Mouse (Mus musculus): Measurements from ENCODE around the gene Olfr1191-ps1. TPM values are rescaled to one million over a fixed set of nuclear protein-coding genes. Genes with fewer than 3 reads are reported as not detected.
"Not testable (repeated sequence)": the region's sequence is repeated elsewhere in the genome, so short reads cannot be mapped to it uniquely, and the experiment has no call there.

The Olfr1191-ps1 gene
- polyA plus RNA-seq (2016; fragmentation: Nextera tagmentation; extraction: Ambion mirVana), result not detected in 2 replicates

DNA sequence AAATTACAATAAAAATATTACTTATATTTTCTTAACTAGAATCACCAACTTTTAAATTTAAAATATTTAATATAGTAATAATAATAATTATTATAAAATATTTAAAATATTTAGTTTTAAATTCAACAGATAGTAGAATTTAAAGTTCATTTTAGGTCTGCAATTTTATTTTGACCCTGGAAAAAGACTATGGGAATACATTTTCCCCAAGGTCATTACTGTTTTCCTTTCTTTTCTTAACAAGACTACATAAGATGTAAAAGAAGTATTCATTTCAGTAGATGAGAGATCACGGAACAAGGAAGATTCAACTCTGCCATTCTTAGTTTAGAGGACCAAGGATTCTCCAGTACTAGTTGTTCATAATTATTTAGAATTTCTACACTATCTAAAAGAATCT lies at the start of gene Olfr1191-ps1:
Olfr1191-ps1 (plus strand) TSS at position 301 of the 400 bp plus-strand sequence.
- H3K4me3 ChIP-seq; H3K9me3 ChIP-seq (replicated peaks); H3K9ac ChIP-seq; H3K27ac ChIP-seq; H3K4me2 ChIP-seq; ATAC-seq; H3K36me3 ChIP-seq; H3K4me1 ChIP-seq; H3K27me3 ChIP-seq (replicated peaks): not testable (repeated sequence)
- 61% methylated on average over 1 of the region's 1 CpGs for WGBS (ENCODE audit: insufficient replicate concordance)

- no peaks in the 10 kb centered on the region for H3K9me3 ChIP-seq (replicated peaks)
- H3K4me1 ChIP-seq, result no peaks in the 10 kb centered on the region
- no peak within 1 kb of the TSS for H3K27ac ChIP-seq
- H3K36me3 ChIP-seq, result no peaks in the 10 kb centered on the region
- H3K4me3 ChIP-seq, result no peak within 1 kb of the TSS
- H3K4me2 ChIP-seq, result no peak within 1 kb of the TSS
- WGBS (ENCODE audit: insufficient replicate concordance), result 41% methylated on average over 1 of the region's 1 CpGs
- H3K9ac ChIP-seq, result no peak within 1 kb of the TSS
- no peak for ATAC-seq
- no peaks in the 10 kb centered on the region for H3K27me3 ChIP-seq (replicated peaks)
Measured at GRCm38 (mm10) chr2:88648209-88648608, 7.9 kb downstream of the Olfr1191-ps1 start, which contains the start of gene Olfr1192-ps1. TSS of gene Olfr1192-ps1 (plus strand) at chr2:88648509.

DNA sequence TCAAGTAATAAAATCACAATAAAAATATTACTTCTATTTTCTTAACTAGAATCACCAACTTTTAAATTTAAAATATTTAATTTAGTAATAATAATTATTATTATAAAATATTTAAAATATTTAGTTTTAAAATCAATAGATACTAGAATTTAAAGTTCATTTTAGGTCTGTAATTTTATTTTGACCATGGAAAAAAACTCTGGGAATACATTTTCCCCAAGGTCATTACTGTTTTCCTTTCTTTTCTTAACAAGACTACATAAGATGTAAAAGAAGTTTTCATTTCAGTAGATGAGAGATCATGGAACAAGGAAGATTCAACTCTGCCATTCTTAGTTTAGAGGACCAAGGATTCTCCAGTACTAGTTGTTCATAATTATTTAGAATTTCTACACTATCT lies 35.0 kb downstream of the Olfr1191-ps1 start, which contains the start of gene Olfr1193:
Olfr1193 (plus strand) TSS at position 301 of the 400 bp plus-strand sequence.
- not testable (repeated sequence) for H3K9ac ChIP-seq; ATAC-seq; H3K36me3 ChIP-seq; H3K9me3 ChIP-seq (replicated peaks); H3K4me1 ChIP-seq; H3K4me2 ChIP-seq; H3K27me3 ChIP-seq (replicated peaks); H3K4me3 ChIP-seq; H3K27ac ChIP-seq

DNA sequence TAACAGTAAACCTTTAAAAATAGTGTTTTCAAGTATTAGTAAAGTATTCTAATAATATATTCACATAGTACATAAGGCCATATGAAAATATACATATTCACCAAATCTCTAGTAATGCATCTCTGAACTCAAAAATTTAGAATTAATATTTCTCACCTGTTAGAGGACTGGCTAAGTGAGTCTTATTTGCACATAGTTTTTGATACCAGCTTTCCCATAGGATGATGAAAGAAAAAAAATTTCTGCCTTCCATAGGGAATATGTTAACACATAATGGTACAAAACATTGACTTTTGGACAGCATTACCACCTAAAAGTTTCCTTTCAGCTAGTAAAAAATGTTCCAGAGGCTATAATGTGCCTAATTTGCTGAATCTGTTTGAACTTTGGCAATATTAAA lies 48.7 kb downstream of the Olfr1191-ps1 start, which contains the start of gene Olfr1195:
Olfr1195 (minus strand) TSS at position 101 of the 400 bp plus-strand sequence.
- H3K4me2 ChIP-seq, result no peak within 1 kb of the TSS
- no peaks in the 10 kb centered on the region for H3K36me3 ChIP-seq
- no peaks in the 10 kb centered on the region for H3K9me3 ChIP-seq (replicated peaks)
- no peak within 1 kb of the TSS for H3K27ac ChIP-seq
- H3K9ac ChIP-seq, result no peak within 1 kb of the TSS
- H3K4me1 ChIP-seq, result no peaks in the 10 kb centered on the region
- no peak for ATAC-seq
- no peak within 1 kb of the TSS for H3K4me3 ChIP-seq
- no peaks in the 10 kb centered on the region for H3K27me3 ChIP-seq (replicated peaks)

Other genes starting within 250 kb of the Olfr1191-ps1 start
- not detected in 2 replicates for gene Olfr1179, start 234.1 kb upstream of the Olfr1191-ps1 start, polyA plus RNA-seq (2016; fragmentation: Nextera tagmentation; extraction: Ambion mirVana)
- gene Olfr1180, start 221.4 kb upstream of the Olfr1191-ps1 start, polyA plus RNA-seq (2016; fragmentation: Nextera tagmentation; extraction: Ambion mirVana), result not detected in 2 replicates
- not detected in 2 replicates for gene Olfr1181, start 214.4 kb upstream of the Olfr1191-ps1 start, polyA plus RNA-seq (2016; fragmentation: Nextera tagmentation; extraction: Ambion mirVana)
- gene Gm13757, start 191.4 kb upstream of the Olfr1191-ps1 start, polyA plus RNA-seq (2016; fragmentation: Nextera tagmentation; extraction: Ambion mirVana), result not detected in 2 replicates
- not detected in 2 replicates for gene Olfr1183, start 185.7 kb upstream of the Olfr1191-ps1 start, polyA plus RNA-seq (2016; fragmentation: Nextera tagmentation; extraction: Ambion mirVana)
- not detected in 2 replicates for gene Olfr1184, start 156.9 kb upstream of the Olfr1191-ps1 start, polyA plus RNA-seq (2016; fragmentation: Nextera tagmentation; extraction: Ambion mirVana)
- not detected in 2 replicates for gene Olfr1185-ps1, start 147.2 kb upstream of the Olfr1191-ps1 start, polyA plus RNA-seq (2016; fragmentation: Nextera tagmentation; extraction: Ambion mirVana)
- gene Olfr1186, start 122.0 kb upstream of the Olfr1191-ps1 start, polyA plus RNA-seq (2016; fragmentation: Nextera tagmentation; extraction: Ambion mirVana), result not detected in 2 replicates
- not detected in 2 replicates for gene Olfr1188, start 83.6 kb upstream of the Olfr1191-ps1 start, polyA plus RNA-seq (2016; fragmentation: Nextera tagmentation; extraction: Ambion mirVana)
- gene Olfr1189, start 54.1 kb upstream of the Olfr1191-ps1 start, polyA plus RNA-seq (2016; fragmentation: Nextera tagmentation; extraction: Ambion mirVana), result not detected in 2 replicates
- not detected in 2 replicates for gene Olfr1192-ps1, start 8.0 kb downstream of the Olfr1191-ps1 start, polyA plus RNA-seq (2016; fragmentation: Nextera tagmentation; extraction: Ambion mirVana)
- gene Olfr1193, start 35.1 kb downstream of the Olfr1191-ps1 start, polyA plus RNA-seq (2016; fragmentation: Nextera tagmentation; extraction: Ambion mirVana), result not detected in 2 replicates
- not detected in 2 replicates for gene Olfr1195, start 48.6 kb downstream of the Olfr1191-ps1 start, polyA plus RNA-seq (2016; fragmentation: Nextera tagmentation; extraction: Ambion mirVana)
- not detected in 2 replicates for gene Olfr1196, start 64.1 kb downstream of the Olfr1191-ps1 start, polyA plus RNA-seq (2016; fragmentation: Nextera tagmentation; extraction: Ambion mirVana)
- gene Olfr1197, start 91.8 kb downstream of the Olfr1191-ps1 start, polyA plus RNA-seq (2016; fragmentation: Nextera tagmentation; extraction: Ambion mirVana), result not detected in 2 replicates
- not detected in 2 replicates for gene Olfr1198, start 110.8 kb downstream of the Olfr1191-ps1 start, polyA plus RNA-seq (2016; fragmentation: Nextera tagmentation; extraction: Ambion mirVana)
- gene Olfr1199, start 119.9 kb downstream of the Olfr1191-ps1 start, polyA plus RNA-seq (2016; fragmentation: Nextera tagmentation; extraction: Ambion mirVana), result not detected in 2 replicates
- not detected in 2 replicates for gene Olfr1200, start 129.9 kb downstream of the Olfr1191-ps1 start, polyA plus RNA-seq (2016; fragmentation: Nextera tagmentation; extraction: Ambion mirVana)
- gene Olfr1201, start 152.5 kb downstream of the Olfr1191-ps1 start, polyA plus RNA-seq (2016; fragmentation: Nextera tagmentation; extraction: Ambion mirVana), result not detected in 2 replicates
- not detected in 2 replicates for gene Olfr1202, start 174.0 kb downstream of the Olfr1191-ps1 start, polyA plus RNA-seq (2016; fragmentation: Nextera tagmentation; extraction: Ambion mirVana)
- not detected in 2 replicates for gene Olfr1205, start 189.2 kb downstream of the Olfr1191-ps1 start, polyA plus RNA-seq (2016; fragmentation: Nextera tagmentation; extraction: Ambion mirVana)
- gene Olfr1204, start 208.8 kb downstream of the Olfr1191-ps1 start, polyA plus RNA-seq (2016; fragmentation: Nextera tagmentation; extraction: Ambion mirVana), result not detected in 2 replicates
- gene Olfr1206, start 222.7 kb downstream of the Olfr1191-ps1 start, polyA plus RNA-seq (2016; fragmentation: Nextera tagmentation; extraction: Ambion mirVana), result not detected in 2 replicates

All from liver, embryonic 12.5 days (tissue).